Mouse (Mus musculus): ENCODE data around the gene Slc35f4.
A peak's percentile ranks its signal among the peaks of the same experiment; 100 is the strongest.

The Slc35f4 gene

GRCm38 (mm10) chr14:49348897-49349250 lies 177.0 kb downstream of the Slc35f4 start:
- DNase-seq (ENCODE audit: low spot score in 2 of 2) = peak in 1 of 2 experiments; percentile 17

- DNase-seq (ENCODE audit: low spot score in 2 of 2) = no peak
These were observed 177.5 kb downstream of the Slc35f4 start for GRCm38 (mm10) chr14:49348164-49348896.

GRCm38 (mm10) chr14:49345835-49346234 lies 180.0 kb downstream of the Slc35f4 start:
- no peak for DNase-seq (ENCODE audit: low spot score in 2 of 2)

GRCm38 (mm10) chr14:49337011-49337410 lies 188.8 kb downstream of the Slc35f4 start:
- no peak for DNase-seq (ENCODE audit: low spot score in 2 of 2)

- no peak for DNase-seq (ENCODE audit: low spot score in 2 of 2)
These were observed 192.0 kb downstream of the Slc35f4 start for GRCm38 (mm10) chr14:49333841-49334240.

- DNase-seq (ENCODE audit: low spot score in 2 of 2) = no peak
These were observed 209.4 kb downstream of the Slc35f4 start for GRCm38 (mm10) chr14:49316493-49316894.

GRCm38 (mm10) chr14:49313981-49314380 lies 211.9 kb downstream of the Slc35f4 start:
- DNase-seq (ENCODE audit: low spot score in 2 of 2) = no peak

GRCm38 (mm10) chr14:49313376-49313775 lies 212.5 kb downstream of the Slc35f4 start:
- no peak for DNase-seq (ENCODE audit: low spot score in 2 of 2)

GRCm38 (mm10) chr14:49311548-49311947 lies 214.3 kb downstream of the Slc35f4 start:
- DNase-seq (ENCODE audit: low spot score in 2 of 2) = no peak

- no peak for DNase-seq (ENCODE audit: low spot score in 2 of 2)
These were observed 214.8 kb downstream of the Slc35f4 start for GRCm38 (mm10) chr14:49311091-49311492.

GRCm38 (mm10) chr14:49309670-49310069 lies 216.2 kb downstream of the Slc35f4 start:
- DNase-seq (ENCODE audit: low spot score in 2 of 2) = no peak

GRCm38 (mm10) chr14:49308591-49308990 lies 217.3 kb downstream of the Slc35f4 start:
- no peak for DNase-seq (ENCODE audit: low spot score in 2 of 2)

GRCm38 (mm10) chr14:49307842-49308241 lies 218.0 kb downstream of the Slc35f4 start:
- DNase-seq (ENCODE audit: low spot score in 2 of 2) = no peak

GRCm38 (mm10) chr14:49305534-49306409 lies 220.1 kb downstream of the Slc35f4 start:
- DNase-seq (ENCODE audit: low spot score in 2 of 2) = no peak

- DNase-seq (ENCODE audit: low spot score in 2 of 2) = no peak
These were observed 223.5 kb downstream of the Slc35f4 start for GRCm38 (mm10) chr14:49302271-49302857.

- DNase-seq (ENCODE audit: low spot score in 2 of 2) = no peak
These were observed 224.7 kb downstream of the Slc35f4 start for GRCm38 (mm10) chr14:49300981-49301619.

GRCm38 (mm10) chr14:49300326-49300725 lies 225.5 kb downstream of the Slc35f4 start:
- no peak for DNase-seq (ENCODE audit: low spot score in 2 of 2)

GRCm38 (mm10) chr14:49293802-49294449 lies 231.9 kb downstream of the Slc35f4 start:
- no peak for DNase-seq (ENCODE audit: low spot score in 2 of 2)

- DNase-seq (ENCODE audit: low spot score in 2 of 2) = no peak
These were observed 235.7 kb downstream of the Slc35f4 start for GRCm38 (mm10) chr14:49290029-49290745.

GRCm38 (mm10) chr14:49283784-49284655 lies 241.8 kb downstream of the Slc35f4 start:
- peak in 1 of 2 experiments; percentile 14 for DNase-seq (ENCODE audit: low spot score in 2 of 2)

All from frontal cortex, postnatal 25 days (tissue).